Mouse (Mus musculus) activated CD4-positive, CD25-positive, alpha-beta regulatory T cell, adult 4 months (primary cell): ENCODE data around the gene Fpr-rs7. TPM values are rescaled to one million over a fixed set of nuclear protein-coding genes. Genes with fewer than 3 reads are reported as not detected.

Experiments
- ATAC-seq: one replicate; pipeline ENCODE4 v1.8.0; 2017
- polyA plus RNA-seq, 2 experiments: library from polyadenylated mRNA; unstranded; fragments of 100-300 nt; shearing (Covaris generic); gene quantifications; one replicate each; pipeline ENCODE4 v1.2.1; 2017

Fpr-rs7 gene
- not detected for polyA plus RNA-seq

- ATAC-seq = no peak
These were observed at the start of gene Fpr-rs7 for GRCm38 (mm10) chr17:20114126-20114525. TSS of gene Fpr-rs7 (minus strand) at chr17:20114226.

DNA sequence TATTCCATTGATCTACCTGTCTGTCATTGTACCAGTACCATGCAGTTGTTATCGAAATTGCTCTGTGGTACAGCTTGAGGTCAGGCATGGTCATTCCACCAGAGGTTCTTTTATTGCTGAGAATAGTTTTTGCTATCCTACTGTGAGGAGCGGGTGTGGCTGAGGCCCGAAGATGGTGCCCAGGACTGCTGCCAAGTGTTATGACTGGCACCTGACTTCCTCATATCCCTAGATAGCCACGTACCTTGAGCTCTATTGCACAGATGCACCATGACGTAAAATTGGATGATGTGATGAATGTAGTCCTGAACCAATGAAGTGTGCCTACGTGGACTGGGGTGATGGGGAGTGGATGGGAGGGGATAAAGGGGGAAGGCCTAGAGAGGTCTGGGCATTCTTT, 39.9 kb downstream of the Fpr-rs7 start:
- ATAC-seq = no peak

GRCm38 (mm10) chr17:20071656-20072396, 42.2 kb downstream of the Fpr-rs7 start:
- ATAC-seq = no peak

Other genes with a start within 250 kb of the Fpr-rs7 start
- not detected for gene Vmn2r104, start 65.9 kb downstream of the Fpr-rs7 start, polyA plus RNA-seq
- gene Fpr-rs6, start 68.9 kb upstream of the Fpr-rs7 start, polyA plus RNA-seq = not detected
- under 1 TPM; 0.04 to 0.05 TPM for gene Vmn2r105, start 120.8 kb upstream of the Fpr-rs7 start, polyA plus RNA-seq
- gene Vmn2r106, start 171.3 kb upstream of the Fpr-rs7 start, polyA plus RNA-seq = not detected
- not detected for gene Vmn2r107, start 231.0 kb upstream of the Fpr-rs7 start, polyA plus RNA-seq